Mouse (Mus musculus) heart, embryonic 16.5 days (tissue): ENCODE data around the gene Cdkn2d. TPM values are rescaled to one million over a fixed set of nuclear protein-coding genes. Genes with fewer than 3 reads are reported as not detected.

Experiments
- ATAC-seq: fragments of 200-750 bp; cut with Nextera tagmentation; replicated peaks from 2 replicates; pipeline ENCODE4 v1.8.0; 2017; ENCODE audit warnings: moderate number of reproducible peaks; ENCODE audit not compliant: insufficient read depth, low FRiP score; ENCODE audit errors: extremely low read depth
- H3K27ac ChIP-seq: fragments of 300-500 bp; sonication (generic); 2 replicates; pipeline ENCODE4 v1.5.1; 2014; ENCODE audit warnings: mild to moderate bottlenecking, low read length, control low read depth, moderate library complexity
- H3K27me3 ChIP-seq: fragments of 300-500 bp; sonication (generic); 2 replicates; pipeline ENCODE4 v1.6.1; 2014; ENCODE audit warnings: low read length, mixed read lengths; ENCODE audit not compliant: control insufficient read depth, insufficient read depth
- H3K36me3 ChIP-seq: fragments of 300-500 bp; sonication (generic); 2 replicates; pipeline ENCODE4 v1.6.1; 2014; ENCODE audit not compliant: control insufficient read depth, insufficient read depth
- H3K4me1 ChIP-seq: fragments of 300-500 bp; sonication (generic); 2 replicates; pipeline ENCODE4 v1.6.1; 2014; ENCODE audit warnings: low read length, mixed read lengths; ENCODE audit not compliant: control insufficient read depth, insufficient read depth
- H3K4me2 ChIP-seq: fragments of 300-500 bp; sonication (generic); 2 replicates; pipeline ENCODE4 v1.6.1; 2014; ENCODE audit warnings: low read depth, mild to moderate bottlenecking, control low read depth, low read length
- H3K4me3 ChIP-seq: fragments of 300-500 bp; sonication (generic); 2 replicates; pipeline ENCODE4 v1.5.1; 2014; ENCODE audit warnings: mild to moderate bottlenecking, control low read depth, low read length
- H3K9ac ChIP-seq: fragments of 300-500 bp; sonication (generic); 2 replicates; pipeline ENCODE4 v1.6.1; 2014; ENCODE audit warnings: low read length, control low read depth
- H3K9me3 ChIP-seq: fragments of 300-500 bp; sonication (generic); replicated peaks from 2 replicates; pipeline ENCODE4 v1.6.1; 2016; ENCODE audit warnings: low read length; ENCODE audit not compliant: control insufficient read depth
- WGBS: fragments of 180-500 bp; shearing (Covaris S2); extraction: QIAGEN DNeasy Blood & Tissue Kit; methylation state at CpG from one replicate; pipeline ENCODE4 v1.1.7; 2014; 5-methylcytosine and 5-hydroxymethylcytosine counted together
- polyA plus RNA-seq: library from polyadenylated mRNA; unstranded; fragments of >200 nt; fragmentation: Nextera tagmentation; extraction: Ambion mirVana; gene quantifications from 2 replicates; pipeline ENCODE4 v1.2.1, GENCODE M21; 2015

Cdkn2d gene
- 105 and 110 TPM in 2 replicates for polyA plus RNA-seq

DNA sequence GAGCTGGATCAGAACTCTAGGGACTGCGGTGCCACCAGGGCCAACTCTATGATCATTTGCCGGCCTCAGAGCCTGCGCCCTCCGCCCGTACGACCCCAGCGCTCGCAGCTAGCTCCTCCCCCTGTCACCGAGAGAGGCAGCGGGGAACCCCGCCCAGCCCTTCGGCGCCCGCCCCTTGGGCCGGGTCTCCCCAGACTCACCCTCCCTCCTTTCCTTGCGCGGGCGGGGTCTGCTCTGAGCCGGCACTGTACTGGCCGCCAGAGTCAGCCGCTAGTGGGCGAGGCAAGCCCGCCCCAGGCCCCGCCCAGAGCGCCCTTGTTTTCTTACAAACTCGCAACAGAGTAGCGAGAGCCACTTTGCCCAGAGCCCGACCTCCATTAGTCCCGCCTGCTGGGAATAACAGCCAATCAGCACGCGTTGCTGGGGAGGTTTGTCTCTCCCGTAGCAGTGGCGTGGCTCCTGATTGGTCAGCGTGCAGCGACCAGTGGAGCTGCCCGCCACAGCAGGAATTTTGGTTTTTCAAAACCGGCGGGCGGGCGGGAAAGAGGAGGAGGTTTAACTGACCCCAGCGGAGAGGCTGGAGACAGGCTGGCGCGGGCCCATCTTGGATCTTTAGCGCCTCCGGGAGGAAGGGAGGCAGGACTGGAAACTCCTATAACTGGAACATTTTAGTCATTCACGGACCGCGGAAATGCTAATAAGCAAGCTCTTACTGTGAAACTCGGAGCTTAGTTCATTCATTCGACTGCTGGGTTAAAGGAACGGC lies at the start of gene Cdkn2d:
Cdkn2d (minus strand) TSS at position 386 of the 766 bp plus-strand sequence.
- Histone ChIP-seq H3K27me3 (no peaks in the 10 kb centered on the region), H3K27ac (peak within 1 kb of the TSS; percentile 83), H3K36me3 (no peaks in the 10 kb centered on the region), H3K4me3 (peak within 1 kb of the TSS; percentile 81), H3K9me3 (no peaks in the 10 kb centered on the region), H3K4me1 (peaks cover 29% of the 10 kb centered on the region), H3K9ac (peak within 1 kb of the TSS; percentile 85), H3K4me2 (peak within 1 kb of the TSS; percentile 71)
- peak; percentile 93 for ATAC-seq
- under 1% methylated on average over 51 of the region's 51 CpGs for WGBS

DNA sequence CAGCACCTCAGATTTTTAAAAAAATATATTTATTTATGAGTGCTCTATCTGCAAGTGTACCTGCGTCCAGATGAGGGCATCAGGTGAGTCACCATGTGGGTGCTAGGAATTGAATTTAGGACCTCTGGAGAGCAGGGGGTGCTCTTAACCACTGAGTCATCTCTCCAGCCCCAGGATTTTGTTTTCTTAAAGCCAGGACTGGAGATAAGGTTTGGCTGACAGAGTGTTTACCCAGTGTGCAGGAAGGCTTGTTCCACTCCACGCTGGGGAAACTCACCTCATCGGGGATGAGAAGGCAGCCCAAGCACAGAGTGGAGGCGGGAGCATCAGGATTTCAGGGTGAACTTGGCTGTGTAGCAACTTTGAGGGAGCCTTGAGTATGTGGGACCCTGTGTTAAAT lies 49.2 kb upstream of the Cdkn2d start:
- no peaks in the 10 kb centered on the region for H3K27me3 ChIP-seq
- peaks cover 11% of the 10 kb centered on the region for H3K4me1 ChIP-seq
- no peak overlapping the region for H3K4me2 ChIP-seq
- H3K9ac ChIP-seq = no peak overlapping the region
- 49% methylated on average over 4 of the region's 4 CpGs for WGBS
- H3K27ac ChIP-seq = no peak overlapping the region
- ATAC-seq = no peak
- H3K36me3 ChIP-seq = peaks cover 29% of the 10 kb centered on the region
- no peaks in the 10 kb centered on the region for H3K9me3 ChIP-seq
- no peak overlapping the region for H3K4me3 ChIP-seq

- H3K27me3 ChIP-seq = no peaks in the 10 kb centered on the region
- H3K36me3 ChIP-seq = peaks cover 16% of the 10 kb centered on the region
- peaks cover 17% of the 10 kb centered on the region for H3K4me1 ChIP-seq
- 18% methylated on average over 20 of the region's 20 CpGs for WGBS
- H3K4me3 ChIP-seq = peak overlapping the region; percentile 48
- H3K9me3 ChIP-seq = no peaks in the 10 kb centered on the region
- peak; percentile 64 for ATAC-seq
- peak overlapping the region; percentile 70 for H3K9ac ChIP-seq
- H3K27ac ChIP-seq = 0 out of 2 replicates have a peak overlapping the region, but pooled peaks have one; percentile 55
- peak overlapping the region; percentile 63 for H3K4me2 ChIP-seq
Observed at GRCm38 (mm10) chr9:21337652-21338051, 46.4 kb upstream of the Cdkn2d start.

GRCm38 (mm10) chr9:21336491-21336890 lies 45.3 kb upstream of the Cdkn2d start:
- Histone ChIP-seq H3K9ac (no peak overlapping the region), H3K4me1 (peaks cover 29% of the 10 kb centered on the region), H3K27me3 (no peaks in the 10 kb centered on the region), H3K9me3 (no peaks in the 10 kb centered on the region), H3K4me2 (no peak overlapping the region), H3K36me3 (peaks cover 5% of the 10 kb centered on the region), H3K27ac (no peak overlapping the region), H3K4me3 (no peak overlapping the region)
- 82% methylated on average over 8 of the region's 8 CpGs for WGBS
- ATAC-seq = no peak

GRCm38 (mm10) chr9:21335391-21335790 lies 44.2 kb upstream of the Cdkn2d start:
- Histone ChIP-seq H3K27ac (peak overlapping the region; percentile 35; the same call in 1 of the 2 replicates), H3K4me1 (peaks cover 34% of the 10 kb centered on the region), H3K4me3 (no peak overlapping the region), H3K36me3 (peaks cover 5% of the 10 kb centered on the region), H3K27me3 (no peaks in the 10 kb centered on the region), H3K4me2 (no peak overlapping the region), H3K9ac (peak overlapping the region; percentile 14; the same call in 1 of the 2 replicates), H3K9me3 (no peaks in the 10 kb centered on the region)
- no peak for ATAC-seq
- WGBS = 55% methylated on average over 4 of the region's 4 CpGs

DNA sequence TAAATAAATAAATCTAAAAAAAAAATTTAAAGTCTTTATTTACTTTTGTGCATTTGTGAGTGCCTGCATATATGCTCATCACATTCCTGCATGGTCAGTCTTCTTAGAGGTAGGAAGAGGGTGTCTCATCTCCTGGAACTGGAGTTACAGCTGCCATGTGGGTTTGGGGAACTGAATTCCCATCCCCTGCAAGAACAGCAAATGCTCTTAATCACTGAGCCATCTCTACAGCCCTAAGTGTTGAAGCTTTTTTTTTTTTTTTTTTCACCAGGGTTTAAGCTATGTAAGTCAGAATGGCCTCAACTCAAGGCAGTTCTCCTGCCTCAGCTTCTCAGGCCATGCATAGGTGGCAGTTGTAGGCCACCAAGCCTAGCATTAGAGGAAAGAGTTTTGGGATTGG lies 43.5 kb upstream of the Cdkn2d start:
- H3K4me1 ChIP-seq = peaks cover 41% of the 10 kb centered on the region

GRCm38 (mm10) chr9:21333523-21333922 lies 42.3 kb upstream of the Cdkn2d start:
- H3K9ac ChIP-seq = no peak overlapping the region
- peaks cover 48% of the 10 kb centered on the region for H3K4me1 ChIP-seq
- no peak overlapping the region for H3K4me2 ChIP-seq
- H3K36me3 ChIP-seq = no peaks in the 10 kb centered on the region
- no peaks in the 10 kb centered on the region for H3K9me3 ChIP-seq
- H3K27me3 ChIP-seq = no peaks in the 10 kb centered on the region
- no peak overlapping the region for H3K4me3 ChIP-seq
- no peak overlapping the region for H3K27ac ChIP-seq
- ATAC-seq = no peak
- 74% methylated on average over 1 of the region's 1 CpGs for WGBS

More for the DNA sequence above, 43.5 kb upstream of the Cdkn2d start:
- H3K4me2 ChIP-seq = no peak overlapping the region
- no peak overlapping the region for H3K9ac ChIP-seq
- peaks cover 3% of the 10 kb centered on the region for H3K36me3 ChIP-seq
- no peak overlapping the region for H3K27ac ChIP-seq
- no peak for ATAC-seq
- H3K9me3 ChIP-seq = no peaks in the 10 kb centered on the region
- H3K27me3 ChIP-seq = no peaks in the 10 kb centered on the region
- H3K4me3 ChIP-seq = no peak overlapping the region

DNA sequence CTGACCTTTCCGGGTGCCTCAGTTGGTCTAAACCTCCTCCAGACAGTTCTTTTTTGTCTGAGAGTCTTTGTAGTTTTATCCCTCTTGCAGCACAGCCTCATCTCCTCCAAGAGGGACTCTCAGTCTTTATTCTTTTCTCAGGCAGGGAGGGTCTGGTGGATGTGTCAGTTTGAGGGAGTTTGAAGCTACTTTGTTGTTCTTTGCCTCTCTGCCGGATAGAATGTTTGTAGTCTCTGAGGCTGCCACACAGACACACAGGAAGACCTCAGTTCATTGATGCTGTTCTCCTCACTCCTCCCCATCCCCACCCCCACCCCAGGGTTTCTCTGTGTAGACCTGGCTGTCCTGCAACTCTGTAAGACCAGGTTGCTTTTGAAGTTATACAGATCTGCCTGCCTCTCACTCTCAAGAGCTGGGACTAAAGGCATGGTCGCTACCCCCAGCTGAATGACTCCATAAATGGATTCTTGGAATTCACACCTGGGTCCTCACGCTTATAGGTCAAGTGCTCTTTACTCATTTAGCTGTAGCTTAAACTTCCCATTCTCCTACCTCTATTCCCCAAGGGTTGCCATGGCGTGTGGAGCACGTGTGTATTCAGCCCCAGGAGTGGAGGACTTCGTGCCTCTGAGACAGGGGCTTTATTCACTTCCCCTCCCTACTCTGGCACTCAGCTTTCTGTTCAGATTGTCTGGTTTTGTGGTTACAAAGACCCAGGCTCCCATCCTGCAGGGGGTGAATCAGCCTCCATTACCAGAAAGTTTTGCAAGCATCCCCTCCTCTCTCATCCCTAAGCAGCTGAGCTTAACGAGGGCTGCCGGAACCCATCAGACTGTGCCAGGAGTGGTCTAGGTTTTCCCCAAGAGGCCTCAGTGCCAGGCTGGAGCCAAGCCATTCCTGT lies 41.2 kb upstream of the Cdkn2d start:
- H3K9ac ChIP-seq = peak overlapping the region; percentile 52; the same call in 1 of the 2 replicates
- no peak overlapping the region; the same call in 1 of the 2 replicates for H3K4me2 ChIP-seq
- no peaks in the 10 kb centered on the region for H3K27me3 ChIP-seq
- 27% methylated on average over 9 of the region's 9 CpGs for WGBS
- no peak for ATAC-seq
- peaks cover 47% of the 10 kb centered on the region for H3K4me1 ChIP-seq
- H3K9me3 ChIP-seq = no peaks in the 10 kb centered on the region
- peak overlapping the region; percentile 68 for H3K27ac ChIP-seq
- no peaks in the 10 kb centered on the region for H3K36me3 ChIP-seq
- no peak overlapping the region for H3K4me3 ChIP-seq
